Comparison of ENCODE assay signal across 10 mouse cellular contexts in the genomic region with DNA sequence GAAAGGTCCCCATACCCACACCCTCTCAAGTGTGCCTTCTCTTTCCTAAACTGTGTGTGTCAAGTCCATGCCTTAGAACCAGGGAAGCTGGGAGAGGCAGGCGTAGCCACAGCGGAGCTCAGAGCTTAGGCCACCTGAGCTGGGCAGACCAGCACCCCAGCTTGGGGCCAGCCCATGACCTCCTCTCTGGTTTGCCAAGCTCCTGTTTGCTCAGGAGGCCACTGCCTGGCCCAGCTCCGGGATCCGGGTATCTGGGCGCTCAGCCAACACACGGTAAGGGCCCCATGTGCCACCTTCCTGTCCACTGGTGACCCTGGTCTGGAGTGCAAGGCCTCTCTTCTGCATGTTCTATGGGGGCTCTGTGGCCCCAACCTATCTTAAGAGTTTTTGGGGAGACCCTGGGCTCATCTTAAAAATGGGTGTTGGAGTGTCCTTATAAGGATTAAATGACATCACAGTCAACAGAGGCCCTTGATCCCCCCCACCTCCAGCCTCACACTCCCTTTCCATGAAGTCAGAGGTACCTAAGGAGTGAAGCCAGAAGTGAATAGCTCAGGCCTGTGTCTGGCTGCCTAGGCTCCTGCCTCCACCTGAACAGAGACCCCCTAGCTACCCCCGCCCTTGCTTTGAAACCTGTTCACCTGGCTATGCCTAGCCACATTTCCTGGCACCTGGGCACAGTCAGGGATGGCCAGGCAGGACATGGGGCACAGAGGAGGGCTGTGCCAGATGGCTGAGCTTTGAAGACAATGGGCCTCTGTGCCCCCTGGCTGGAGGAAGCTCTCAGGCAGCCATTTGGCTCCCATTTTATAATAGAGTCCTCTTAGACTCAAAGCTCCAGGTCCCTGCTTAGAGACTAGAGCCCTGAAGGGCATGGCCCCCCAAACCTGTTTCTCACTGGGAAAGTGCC. TPM values are rescaled to one million over a fixed set of nuclear protein-coding genes. Genes with fewer than 3 reads are reported as not detected.
DNase-seq lines count a peak whose midpoint lies in the region; ATAC-seq and TF ChIP-seq lines count a peak whose summit lies in the region.
"Had no signal": no experiment of that assay in that cellular context is flagged by ENCODE, and none has a peak within 500 bp of the region (broad histone marks: within the 10 kb centered on the region; RNA-seq: fewer than 3 reads in every experiment).

No protein-coding gene starts in this region.

- WGBS in liver, adult 2 months: 28% methylated on average over 7 of the region's 7 CpGs
- WGBS in forebrain, embryonic 12.5 days: 87% methylated on average over 7 of the region's 7 CpGs

- no peaks in the 10 kb centered on the region for H3K79me2 ChIP-seq in liver, adult 2 months (ENCODE audit: control insufficient read depth, insufficient read depth, low read length)

- TF ChIP-seq POLR2A in liver, adult 2 months (IDR thresholded peaks at IDR 0.05; ENCODE audit: extremely low read depth, insufficient read depth, low read length): no peak

- no peaks in the 10 kb centered on the region for H3K9me3 ChIP-seq in forebrain, embryonic 12.5 days

- no peak for TF ChIP-seq CTCF in liver, adult 2 months (IDR thresholded peaks at IDR 0.05; ENCODE audit: low read depth, low read length)

- no peaks in the 10 kb centered on the region for H3K36me3 ChIP-seq in liver, adult 2 months (ENCODE audit: control insufficient read depth, insufficient read depth, low read length)
- no peaks in the 10 kb centered on the region for H3K36me3 ChIP-seq in forebrain, embryonic 12.5 days (replicated peaks)

- peaks cover 6% of the 10 kb centered on the region for H3K4me1 ChIP-seq in liver, adult 2 months (ENCODE audit: control insufficient read depth, insufficient read depth, low read length)
- peaks cover 31% of the 10 kb centered on the region for H3K4me1 ChIP-seq in forebrain, embryonic 12.5 days

- no peak overlapping the region; the same call in 1 of the 2 replicates for H3K9ac ChIP-seq in liver, adult 2 months (ENCODE audit: low read depth, low read length)
- H3K9ac ChIP-seq in forebrain, embryonic 12.5 days: no peak overlapping the region

- peak; percentile 77 for DNase-seq in liver, adult 2 months (ENCODE audit: extremely low read depth, low read depth, low spot score)
- DNase-seq in liver: no peak
- DNase-seq in cerebellum, postnatal 25 days: peak; percentile 83
- peak; percentile 77 for DNase-seq in kidney, postnatal 10 days
- DNase-seq in lung, postnatal 36 days: peak; percentile 80
- no peak for DNase-seq in ovary, postnatal 14 days (ENCODE audit: low spot score)
- DNase-seq in embryo, embryonic 10.5 days (ENCODE audit: low spot score): no peak

- H3K4me3 ChIP-seq in liver, adult 2 months (ENCODE audit: insufficient read depth, low read depth, low read length): no peak overlapping the region
- no peak overlapping the region for H3K4me3 ChIP-seq in forebrain, embryonic 12.5 days (replicated peaks)
- H3K4me3 ChIP-seq: erythroblast, embryonic 14.5 days; megakaryocyte, embryonic 14.5 days had no signal

- H3K27ac ChIP-seq in liver, adult 2 months (replicated peaks; ENCODE audit: insufficient read depth, low read depth, low read length): no peak overlapping the region
- no peak overlapping the region for H3K27ac ChIP-seq in forebrain, embryonic 12.5 days

- no peaks in the 10 kb centered on the region for H3K27me3 ChIP-seq in liver, adult 2 months (ENCODE audit: control insufficient read depth, insufficient read depth, low read length)
- peaks cover 5% of the 10 kb centered on the region; the same call in 1 of the 2 replicates for H3K27me3 ChIP-seq in forebrain, embryonic 12.5 days

- no peak overlapping the region for H3K4me2 ChIP-seq in forebrain, embryonic 12.5 days

- ATAC-seq in forebrain, embryonic 12.5 days (ENCODE audit: low FRiP score): no peak

RNA-seq across cellular contexts. Expression of gene Rap1gap, which starts 33.8 kb away (rescaled TPM):
- 2.9 and 5.2 TPM in 2 replicates for total RNA-seq in liver, adult 2 months (2014; rRNA removed)
- 5.8 and 11.5 TPM in 2 replicates for polyA plus RNA-seq in liver, adult 2 months (2012; rRNA removed)
- 7.3 and 8.6 TPM in 2 replicates for polyA plus RNA-seq in forebrain, embryonic 12.5 days (2016; fragmentation: Nextera tagmentation; extraction: Ambion mirVana)

Comparison
In these comparisons a context has a peak if more than half of its experiments do, and no peak if none do; other contexts are left out.
1. DNase-seq: peak in liver, adult 2 months (single experiment), cerebellum, postnatal 25 days (2 of 2), kidney, postnatal 10 days (single experiment) and lung, postnatal 36 days (single experiment); none in liver (single experiment), ovary, postnatal 14 days (single experiment) and embryo, embryonic 10.5 days (single experiment).